Mouse (Mus musculus) liver, postnatal 0 days (tissue): ENCODE measurements around the gene Tead3. TPM values are rescaled to one million over a fixed set of nuclear protein-coding genes. Genes with fewer than 3 reads are reported as not detected.
A peak's percentile ranks its signal among the peaks of the same experiment; 100 is the strongest.
"Not testable (repeated sequence)": the region's sequence is repeated elsewhere in the genome, so short reads cannot be mapped to it uniquely, and the experiment has no call there.

Source experiments
- ATAC-seq: fragments of 200-750 bp; cut with Nextera tagmentation; 2 replicates; pipeline ENCODE4 v1.8.0; 2017; ENCODE audit warnings: mild to moderate bottlenecking, moderate library complexity
- DNase-seq: peaks from one replicate; pipeline ENCODE4 v3.0.0-alpha.2; 2016
- H3K27ac ChIP-seq: fragments of 300-500 bp; sonication (generic); 2 replicates; pipeline ENCODE4 v1.5.1; 2014; ENCODE audit warnings: antibody characterized with exemption, moderate library complexity, mild to moderate bottlenecking, low read depth
- H3K27me3 ChIP-seq: fragments of 300-500 bp; sonication (generic); 2 replicates; pipeline ENCODE4 v1.6.1; 2014; ENCODE audit warnings: low read length, control low read depth, mixed read lengths; ENCODE audit not compliant: insufficient read depth
- H3K36me3 ChIP-seq: fragments of 300-500 bp; sonication (generic); replicated peaks from 2 replicates; pipeline ENCODE4 v1.6.1; 2014; ENCODE audit warnings: mild to moderate bottlenecking, control low read depth, low read length, moderate library complexity, mixed read lengths; ENCODE audit not compliant: insufficient read depth
- H3K4me1 ChIP-seq: fragments of 300-500 bp; sonication (generic); 2 replicates; pipeline ENCODE4 v1.6.1; 2014; ENCODE audit warnings: antibody characterized with exemption, mild to moderate bottlenecking, control low read depth; ENCODE audit not compliant: insufficient read depth
- H3K4me2 ChIP-seq: fragments of 300-500 bp; sonication (generic); 2 replicates; pipeline ENCODE4 v1.6.1; 2014; ENCODE audit warnings: low read depth, mild to moderate bottlenecking, low read length, moderate library complexity, mixed read lengths
- H3K4me3 ChIP-seq: fragments of 300-500 bp; sonication (generic); 2 replicates; pipeline ENCODE4 v1.5.1; 2014; ENCODE audit warnings: low read depth, low read length
- H3K9ac ChIP-seq: fragments of 300-500 bp; sonication (generic); replicated peaks from 2 replicates; pipeline ENCODE4 v1.6.1; 2014; ENCODE audit warnings: mild to moderate bottlenecking, moderate library complexity
- H3K9me3 ChIP-seq: fragments of 300-500 bp; sonication (generic); 2 replicates; pipeline ENCODE4 v1.6.1; 2016; ENCODE audit warnings: mild to moderate bottlenecking, control low read depth, low read length, mixed read lengths
- CTCF ChIP-seq: sonication (generic); IDR thresholded peaks from 2 replicates; pipeline ENCODE4 v1.5.1; 2016; ENCODE audit warnings: antibody characterized with exemption, low read depth
- EP300 ChIP-seq: IDR thresholded peaks from 2 replicates; pipeline ENCODE4 v1.6.1; 2016; ENCODE audit warnings: antibody characterized with exemption, low read depth, mild to moderate bottlenecking
- WGBS: fragments of 180-500 bp; shearing (Covaris S2); extraction: QIAGEN DNeasy Blood & Tissue Kit; methylation state at CpG from one replicate; pipeline ENCODE4 v1.1.7; 2014; ENCODE audit not compliant: insufficient replicate concordance; 5-methylcytosine and 5-hydroxymethylcytosine counted together
- polyA plus RNA-seq: library from polyadenylated mRNA; unstranded; fragments of >200 nt; fragmentation: Nextera tagmentation; extraction: Ambion mirVana; gene quantifications from 2 replicates; pipeline ENCODE4 v1.2.1, GENCODE M21; 2015

The Tead3 gene
- polyA plus RNA-seq, 1 experiment from 2014 or later, result 0.79 TPM

- no peak for TF ChIP-seq CTCF
- no peak for TF ChIP-seq EP300
- no peak overlapping the region for H3K4me2 ChIP-seq
- 83% methylated on average over 8 of the region's 8 CpGs for WGBS
- no peak overlapping the region for H3K9ac ChIP-seq
- no peak overlapping the region for H3K27ac ChIP-seq
- no peaks in the 10 kb centered on the region for H3K9me3 ChIP-seq
- peaks cover 18% of the 10 kb centered on the region for H3K4me1 ChIP-seq
- ATAC-seq (no peak), DNase-seq (no peak)
- H3K27me3 ChIP-seq, result no peaks in the 10 kb centered on the region
- H3K36me3 ChIP-seq, result peaks cover 11% of the 10 kb centered on the region
- no peak overlapping the region for H3K4me3 ChIP-seq
These were observed 24.9 kb downstream of the Tead3 start for GRCm38 (mm10) chr17:28325751-28326150.

- H3K4me1 ChIP-seq, ATAC-seq, H3K9me3 ChIP-seq, H3K36me3 ChIP-seq, H3K27ac ChIP-seq, H3K4me3 ChIP-seq, H3K9ac ChIP-seq, H3K27me3 ChIP-seq, H3K4me2 ChIP-seq, DNase-seq: not testable (repeated sequence)
- 93% methylated on average over 7 of the region's 7 CpGs for WGBS
- peak; percentile 35 for TF ChIP-seq CTCF
These were observed 26.2 kb downstream of the Tead3 start for GRCm38 (mm10) chr17:28324416-28324815.

- no peak for DNase-seq
- Histone ChIP-seq H3K4me2 (no peak overlapping the region), H3K4me1 (peaks cover 9% of the 10 kb centered on the region), H3K4me3 (no peak overlapping the region), H3K27me3 (no peaks in the 10 kb centered on the region), H3K9ac (no peak overlapping the region), H3K27ac (no peak overlapping the region), H3K36me3 (peaks cover 6% of the 10 kb centered on the region; the same call in 1 of the 2 replicates), H3K9me3 (no peaks in the 10 kb centered on the region)
- 88% methylated on average over 8 of the region's 8 CpGs for WGBS
- TF ChIP-seq CTCF (no peak), EP300 (no peak)
- ATAC-seq, result no peak
These were observed 26.8 kb downstream of the Tead3 start for GRCm38 (mm10) chr17:28323786-28324185.

- ATAC-seq (no peak), DNase-seq (no peak)
- Histone ChIP-seq H3K4me1 (no peaks in the 10 kb centered on the region), H3K36me3 (peaks cover 9% of the 10 kb centered on the region), H3K4me2 (no peak overlapping the region), H3K9ac (no peak overlapping the region), H3K4me3 (no peak overlapping the region), H3K27me3 (no peaks in the 10 kb centered on the region), H3K27ac (no peak overlapping the region), H3K9me3 (no peaks in the 10 kb centered on the region)
- no peak for TF ChIP-seq EP300
- no peak for TF ChIP-seq CTCF
- 95% methylated on average over 4 of the region's 4 CpGs for WGBS
These were observed 28.9 kb downstream of the Tead3 start for GRCm38 (mm10) chr17:28321700-28322099.

- no peak for DNase-seq
These were observed 32.9 kb downstream of the Tead3 start for GRCm38 (mm10) chr17:28317725-28318124.

GRCm38 (mm10) chr17:28317091-28317490, 33.5 kb downstream of the Tead3 start:
- no peak for DNase-seq
- Histone ChIP-seq H3K36me3 (peaks cover 12% of the 10 kb centered on the region), H3K9me3 (no peaks in the 10 kb centered on the region), H3K4me2 (no peak overlapping the region), H3K27me3 (no peaks in the 10 kb centered on the region), H3K4me1 (peaks cover 14% of the 10 kb centered on the region), H3K4me3 (no peak overlapping the region), H3K9ac (no peak overlapping the region), H3K27ac (no peak overlapping the region)
- no peak for TF ChIP-seq EP300
- no peak for TF ChIP-seq CTCF
- 64% methylated on average over 8 of the region's 8 CpGs for WGBS
- ATAC-seq, result no peak

More at GRCm38 (mm10) chr17:28317725-28318124, 32.9 kb downstream of the Tead3 start:
- Histone ChIP-seq H3K4me3 (no peak overlapping the region), H3K4me2 (no peak overlapping the region), H3K27ac (no peak overlapping the region), H3K4me1 (peaks cover 13% of the 10 kb centered on the region), H3K36me3 (peaks cover 12% of the 10 kb centered on the region), H3K27me3 (no peaks in the 10 kb centered on the region), H3K9me3 (no peaks in the 10 kb centered on the region), H3K9ac (no peak overlapping the region)
- WGBS, result 56% methylated on average over 9 of the region's 9 CpGs
- ATAC-seq, result no peak
- TF ChIP-seq EP300 (peak; percentile 60; the same call in 1 of the 2 replicates), CTCF (no peak)

- Histone ChIP-seq H3K4me2 (no peak overlapping the region), H3K4me3 (no peak overlapping the region), H3K9me3 (no peaks in the 10 kb centered on the region), H3K36me3 (peaks cover 12% of the 10 kb centered on the region), H3K27ac (no peak overlapping the region), H3K27me3 (no peaks in the 10 kb centered on the region), H3K9ac (no peak overlapping the region), H3K4me1 (peaks cover 14% of the 10 kb centered on the region)
- 85% methylated on average over 9 of the region's 9 CpGs for WGBS
- TF ChIP-seq EP300, result no peak
- peak; percentile 33; the same call in 1 of the 2 replicates for TF ChIP-seq CTCF
- no peak for DNase-seq
- ATAC-seq, result no peak
These were observed 34.1 kb downstream of the Tead3 start for GRCm38 (mm10) chr17:28316476-28316875.
